Mouse (Mus musculus) testis, postnatal 14 days (tissue): ENCODE measurements around the gene Tmed1.
"Not testable (repeated sequence)": the region's sequence is repeated elsewhere in the genome, so short reads cannot be mapped to it uniquely, and the experiment has no call there.

Experiments
- DNase-seq: peaks from one replicate; pipeline ENCODE4 v3.0.0; 2021; ENCODE audit warnings: low spot score

Gene Tmed1

DNA sequence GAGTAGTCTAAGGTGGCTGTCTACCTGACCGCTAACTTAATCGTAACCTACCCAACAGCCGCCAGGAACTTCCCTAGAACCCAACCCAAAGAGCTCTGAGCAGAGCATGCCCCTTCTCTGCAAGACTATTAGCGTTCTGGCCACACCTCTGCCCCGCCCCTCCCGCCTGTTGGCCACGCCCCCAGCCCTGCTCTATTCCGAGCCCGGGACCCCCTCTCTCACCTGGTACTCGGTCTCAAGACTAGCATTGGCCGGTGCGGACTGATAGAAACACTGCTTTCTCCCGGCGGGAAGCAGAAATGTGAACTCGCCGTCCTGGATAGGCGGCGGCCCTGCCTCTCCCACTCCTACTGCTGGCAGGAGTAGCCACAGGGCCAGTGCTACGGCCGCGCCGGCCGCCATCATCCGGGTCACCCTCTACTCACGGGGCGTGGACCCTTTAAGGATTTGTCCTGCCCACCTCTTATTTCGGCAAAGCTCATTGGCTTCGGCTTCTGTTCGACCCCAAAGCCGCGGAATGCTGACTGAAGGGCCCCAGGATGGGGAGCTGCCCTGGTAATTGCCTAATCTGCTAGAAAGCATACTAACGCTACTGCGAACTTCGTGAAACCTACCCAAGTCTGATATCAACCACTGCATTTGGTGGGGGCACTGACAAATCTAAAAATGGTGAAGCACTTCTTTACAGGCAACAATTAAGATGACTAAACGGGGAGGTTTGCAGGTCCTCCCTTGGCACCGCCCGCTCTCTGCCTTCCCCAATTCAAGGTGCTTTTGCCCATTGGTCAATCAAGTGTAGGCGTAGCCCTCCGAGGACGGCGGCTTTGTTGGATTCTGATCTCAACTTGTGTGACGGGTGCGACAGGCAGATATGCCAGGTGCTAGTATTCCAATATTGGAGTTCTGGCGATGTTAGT, at the start of gene Tmed1:
Gene Tmed1 (minus strand): TSS at position 481 of the 917 bp plus-strand sequence.
- peak; percentile 89 for DNase-seq

DNA sequence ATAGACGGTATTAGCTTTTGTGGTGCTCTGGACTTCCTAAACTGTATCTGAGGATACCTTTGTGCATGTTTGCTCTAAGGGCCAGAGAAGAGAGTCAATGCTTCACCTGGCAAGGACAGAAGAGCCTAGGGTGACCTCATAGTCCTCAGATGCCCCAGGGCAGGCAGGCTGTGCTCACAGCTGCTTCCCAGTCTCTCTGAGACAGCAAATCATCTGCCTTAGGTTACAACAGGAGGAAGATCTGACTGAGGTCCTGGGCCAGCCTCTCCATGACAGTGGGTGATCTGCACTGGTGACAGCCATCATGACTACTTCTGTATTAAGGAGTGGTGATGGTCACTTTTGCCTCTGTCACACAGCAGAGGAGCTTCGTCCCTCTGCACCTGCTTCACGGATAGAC, 49.1 kb upstream of the Tmed1 start:
- DNase-seq = no peak

GRCm38 (mm10) chr9:21558366-21558765, 48.3 kb upstream of the Tmed1 start:
- no peak for DNase-seq

GRCm38 (mm10) chr9:21557556-21557955, 47.5 kb upstream of the Tmed1 start:
- DNase-seq = no peak

- no peak for DNase-seq
Observed at GRCm38 (mm10) chr9:21556996-21557395, 46.9 kb upstream of the Tmed1 start.

- DNase-seq = no peak
Observed at GRCm38 (mm10) chr9:21555198-21555742, 45.2 kb upstream of the Tmed1 start.

GRCm38 (mm10) chr9:21553607-21554273, 43.7 kb upstream of the Tmed1 start:
- DNase-seq = no peak

GRCm38 (mm10) chr9:21551049-21551448, 41.0 kb upstream of the Tmed1 start:
- no peak for DNase-seq

- DNase-seq = peak; percentile 80
Observed at GRCm38 (mm10) chr9:21547075-21547941, 37.3 kb upstream of the Tmed1 start.

GRCm38 (mm10) chr9:21546789-21547074, 36.7 kb upstream of the Tmed1 start, which contains the start of gene Carm1:
Gene Carm1, plus strand, starts transcription at chr9:21546894.
- DNase-seq = no peak

DNA sequence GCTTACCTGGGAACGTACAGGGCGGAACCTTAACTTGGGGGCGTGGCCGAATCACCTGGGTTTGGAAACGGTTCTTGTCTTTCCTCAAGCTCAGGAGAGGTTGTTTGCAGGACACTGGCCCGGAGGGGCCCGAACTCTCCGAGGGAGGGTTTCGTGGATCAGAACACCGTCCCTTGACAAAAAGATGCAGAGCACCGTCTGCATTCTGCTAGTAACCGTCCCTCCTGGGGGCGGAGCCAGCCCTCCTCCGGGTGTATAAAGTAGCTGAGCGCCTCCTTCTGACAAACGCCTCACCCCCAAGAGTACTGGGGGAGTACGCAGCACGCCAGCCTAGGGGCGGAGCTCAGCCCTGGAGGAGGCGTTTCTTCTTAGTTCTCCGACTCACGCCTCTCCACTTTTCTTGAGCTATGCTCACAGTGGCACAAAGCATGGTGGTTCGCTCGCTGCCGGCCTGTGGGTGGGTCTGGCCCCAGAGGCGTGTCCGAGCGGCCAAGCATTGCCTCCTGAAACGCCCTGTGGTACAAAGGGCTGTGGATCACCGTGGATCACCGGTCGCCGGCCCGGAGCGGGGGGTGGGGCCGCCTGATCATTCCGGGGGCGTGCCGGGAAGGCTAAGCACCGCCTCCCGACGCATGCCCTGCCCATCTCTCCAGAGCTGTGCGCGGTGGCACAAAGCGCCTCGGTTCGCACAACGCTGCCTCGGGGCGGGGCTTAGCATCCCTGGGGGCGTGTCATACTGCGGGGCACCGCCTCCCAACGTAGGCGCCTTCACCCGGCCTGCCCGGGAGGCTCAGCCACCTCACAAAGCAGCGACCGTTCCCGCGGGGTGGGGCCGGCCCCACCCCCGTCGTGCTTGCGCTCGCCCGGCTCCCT, 36.1 kb upstream of the Tmed1 start:
- DNase-seq = peak; percentile 99

GRCm38 (mm10) chr9:21545351-21545915, 35.4 kb upstream of the Tmed1 start:
- no peak for DNase-seq

GRCm38 (mm10) chr9:21542001-21542400, 31.9 kb upstream of the Tmed1 start:
- not testable (repeated sequence) for DNase-seq

- DNase-seq = no peak
Observed at GRCm38 (mm10) chr9:21539981-21540753, 30.1 kb upstream of the Tmed1 start.

GRCm38 (mm10) chr9:21537009-21537408, 27.0 kb upstream of the Tmed1 start:
- no peak for DNase-seq

GRCm38 (mm10) chr9:21536501-21536900, 26.4 kb upstream of the Tmed1 start:
- no peak for DNase-seq

DNA sequence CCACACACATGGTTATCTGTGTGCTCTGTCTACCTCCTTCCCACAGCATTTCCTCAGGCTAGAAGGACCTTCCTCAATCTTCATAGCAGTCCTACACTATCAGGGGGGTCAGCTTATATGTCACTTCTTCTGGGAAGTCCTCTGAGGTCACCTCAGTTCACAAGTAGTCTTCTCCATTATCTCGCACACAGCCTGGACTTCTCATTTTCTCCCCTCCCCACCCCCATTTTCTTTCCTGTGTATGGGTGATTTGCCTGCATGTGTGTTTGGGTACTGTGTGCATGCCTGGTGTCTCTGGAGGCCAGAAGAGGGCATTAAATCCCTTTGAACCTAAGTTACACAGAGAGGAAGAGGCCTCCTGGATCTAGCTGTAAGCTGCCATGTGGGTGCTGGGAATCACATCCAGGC, 17.9 kb upstream of the Tmed1 start:
- no peak for DNase-seq

DNA sequence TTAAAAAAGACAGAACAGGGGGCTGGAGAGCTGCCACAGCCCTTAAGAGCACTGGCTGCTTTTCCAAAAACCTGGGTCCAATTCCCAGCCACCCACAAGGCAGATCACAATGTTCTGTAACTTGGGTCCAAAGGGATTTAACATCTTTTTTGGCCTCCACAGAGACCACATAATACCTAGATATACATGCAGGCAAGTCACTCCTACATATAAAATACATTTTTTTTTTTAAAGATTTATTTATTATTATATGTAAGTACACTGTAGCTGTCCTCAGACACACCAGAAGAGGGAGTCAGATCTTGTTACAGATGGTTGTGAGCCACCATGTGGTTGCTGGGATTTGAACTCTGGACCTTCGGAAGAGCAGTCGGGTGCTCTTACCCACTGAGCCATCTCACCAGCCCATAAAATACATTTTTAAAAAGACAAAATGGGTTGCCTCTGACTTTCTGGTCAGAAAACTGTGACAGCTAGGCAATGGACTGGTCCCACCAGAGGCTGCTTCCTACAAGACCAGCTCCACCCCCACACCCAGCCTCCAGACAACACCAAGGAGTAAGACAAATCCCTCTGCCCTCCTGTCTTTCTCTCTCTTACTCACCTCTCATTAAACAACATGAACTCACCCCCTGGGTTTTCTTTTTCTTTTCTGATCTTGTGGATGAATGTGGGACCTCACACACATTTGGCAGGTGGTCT, 17.2 kb upstream of the Tmed1 start:
- DNase-seq = no peak

- no peak for DNase-seq
Observed at GRCm38 (mm10) chr9:21526634-21526944, 16.5 kb upstream of the Tmed1 start.
